Mouse (Mus musculus) cerebellum, adult 2 months (tissue): ENCODE measurements around the gene Nbea.

Experiments
- CTCF ChIP-seq: fragments of 200-500 bp; IDR thresholded peaks from 2 replicates; pipeline ENCODE4 v1.5.1; 2011; ENCODE audit warnings: low read depth, mild to moderate bottlenecking, control low read depth, low read length, moderate library complexity, borderline replicate concordance; ENCODE audit not compliant: insufficient read depth
- POLR2A ChIP-seq: fragments of 200-500 bp; IDR thresholded peaks from 2 replicates; pipeline ENCODE4 v1.6.1; 2011; ENCODE audit warnings: low read length, control low read depth, borderline replicate concordance; ENCODE audit not compliant: insufficient read depth

GRCm38 (mm10) chr3:55783171-55784081, 400.1 kb downstream of the Nbea start:
- TF ChIP-seq CTCF (no peak), POLR2A (0 out of 2 replicates have a peak, but pooled peaks have one; percentile 9)
